Mouse (Mus musculus) limb, embryonic 12.5 days (tissue): ENCODE results near the gene Psma6. TPM values are rescaled to one million over a fixed set of nuclear protein-coding genes. Genes with fewer than 3 reads are reported as not detected.

ENCODE experiments used
- ATAC-seq: fragments of 200-750 bp; cut with Nextera tagmentation; 2 replicates; pipeline ENCODE4 v1.8.0; 2017; ENCODE audit warnings: low read depth, moderate TSS enrichment; ENCODE audit not compliant: insufficient number of reproducible peaks, insufficient read depth, low FRiP score, low TSS enrichment
- H3K27ac ChIP-seq: fragments of 300-500 bp; sonication (generic); 2 replicates; pipeline ENCODE4 v1.5.1; 2016; ENCODE audit warnings: mild to moderate bottlenecking, moderate library complexity
- H3K27me3 ChIP-seq: fragments of 300-500 bp; sonication (generic); 2 replicates; pipeline ENCODE4 v1.6.1; 2016; ENCODE audit warnings: mild to moderate bottlenecking, moderate library complexity
- H3K36me3 ChIP-seq: fragments of 300-500 bp; sonication (generic); 2 replicates; pipeline ENCODE4 v1.6.1; 2016; ENCODE audit warnings: mild to moderate bottlenecking, moderate library complexity
- H3K4me1 ChIP-seq: fragments of 300-500 bp; sonication (generic); replicated peaks from 2 replicates; pipeline ENCODE4 v1.6.1; 2016
- H3K4me2 ChIP-seq: fragments of 300-500 bp; sonication (generic); 2 replicates; pipeline ENCODE4 v1.6.1; 2016; ENCODE audit warnings: mild to moderate bottlenecking, moderate library complexity
- H3K4me3 ChIP-seq: fragments of 300-500 bp; sonication (generic); replicated peaks from 2 replicates; pipeline ENCODE4 v1.5.1; 2016; ENCODE audit warnings: mild to moderate bottlenecking
- H3K9ac ChIP-seq: fragments of 300-500 bp; sonication (generic); replicated peaks from 2 replicates; pipeline ENCODE4 v1.6.1; 2016; ENCODE audit warnings: mild to moderate bottlenecking, moderate library complexity
- H3K9me3 ChIP-seq: fragments of 300-500 bp; sonication (generic); 2 replicates; pipeline ENCODE4 v1.6.1; 2016; ENCODE audit warnings: mild to moderate bottlenecking, moderate library complexity
- WGBS: fragments of 180-500 bp; shearing (Covaris S2); methylation state at CpG from one replicate; pipeline ENCODE4 v1.1.7; 2016; 5-methylcytosine and 5-hydroxymethylcytosine counted together
- polyA plus RNA-seq: library from polyadenylated mRNA; unstranded; fragments of >200 nt; fragmentation: Nextera tagmentation; extraction: Ambion mirVana; gene quantifications from 2 replicates; pipeline ENCODE4 v1.2.1, GENCODE M21; 2016

The Psma6 gene
- polyA plus RNA-seq, 1 experiment from 2014 or later = 458 TPM

DNA sequence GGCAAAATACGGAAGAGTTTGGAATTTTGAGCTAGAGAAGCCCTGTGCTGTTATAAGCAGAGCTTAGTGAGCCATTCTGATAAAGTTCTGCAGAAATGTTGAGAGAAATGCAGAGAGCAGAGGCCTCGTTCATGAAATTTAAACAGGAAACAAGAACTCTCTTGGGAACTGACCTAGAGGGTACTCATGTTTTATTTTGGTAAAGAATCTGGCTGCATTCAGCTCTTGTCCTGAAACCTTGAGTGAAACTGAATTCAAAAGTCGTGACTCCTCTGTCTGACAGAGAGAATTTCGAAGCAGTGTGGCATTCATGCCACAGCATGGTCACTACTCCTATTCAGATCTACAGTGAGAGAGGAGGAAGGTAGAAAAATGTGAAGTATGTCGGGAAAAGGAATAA lies 68.8 kb downstream of the Psma6 start:
- WGBS = 57% methylated on average over 5 of the region's 5 CpGs
- no peak overlapping the region for H3K4me2 ChIP-seq
- H3K9ac ChIP-seq = no peak overlapping the region
- peak overlapping the region; percentile 62 for H3K27ac ChIP-seq
- peaks cover 27% of the 10 kb centered on the region; the same call in 1 of the 2 replicates for H3K4me1 ChIP-seq
- no peaks in the 10 kb centered on the region for H3K9me3 ChIP-seq
- H3K4me3 ChIP-seq = no peak overlapping the region
- H3K36me3 ChIP-seq = no peaks in the 10 kb centered on the region
- no peaks in the 10 kb centered on the region for H3K27me3 ChIP-seq
- no peak for ATAC-seq

DNA sequence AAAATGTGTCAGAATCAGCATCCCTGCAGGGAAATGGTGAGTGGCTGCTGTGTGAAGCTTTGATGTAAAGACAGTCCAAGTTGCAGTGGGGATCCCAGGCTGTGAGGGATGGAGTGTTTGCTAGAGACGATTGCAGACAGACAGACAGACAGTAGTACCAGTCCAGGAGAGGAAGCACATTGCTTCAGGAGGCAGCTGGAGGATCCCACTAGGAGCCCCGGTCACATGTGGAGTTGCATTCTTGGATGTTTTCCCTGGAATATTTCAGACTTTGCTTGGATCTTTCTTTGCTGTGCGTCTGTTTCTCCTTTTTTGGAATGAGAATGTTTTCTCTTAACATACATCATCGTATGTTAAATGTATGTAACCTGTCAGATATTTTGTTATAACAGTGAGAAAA lies 69.9 kb downstream of the Psma6 start:
- no peak overlapping the region for H3K4me3 ChIP-seq
- H3K36me3 ChIP-seq = no peaks in the 10 kb centered on the region
- WGBS = 78% methylated on average over 4 of the region's 4 CpGs
- no peak overlapping the region for H3K27ac ChIP-seq
- H3K27me3 ChIP-seq = no peaks in the 10 kb centered on the region
- H3K9ac ChIP-seq = no peak overlapping the region
- H3K4me1 ChIP-seq = peaks cover 27% of the 10 kb centered on the region; the same call in 1 of the 2 replicates
- no peak for ATAC-seq
- H3K9me3 ChIP-seq = no peaks in the 10 kb centered on the region
- no peak overlapping the region for H3K4me2 ChIP-seq

DNA sequence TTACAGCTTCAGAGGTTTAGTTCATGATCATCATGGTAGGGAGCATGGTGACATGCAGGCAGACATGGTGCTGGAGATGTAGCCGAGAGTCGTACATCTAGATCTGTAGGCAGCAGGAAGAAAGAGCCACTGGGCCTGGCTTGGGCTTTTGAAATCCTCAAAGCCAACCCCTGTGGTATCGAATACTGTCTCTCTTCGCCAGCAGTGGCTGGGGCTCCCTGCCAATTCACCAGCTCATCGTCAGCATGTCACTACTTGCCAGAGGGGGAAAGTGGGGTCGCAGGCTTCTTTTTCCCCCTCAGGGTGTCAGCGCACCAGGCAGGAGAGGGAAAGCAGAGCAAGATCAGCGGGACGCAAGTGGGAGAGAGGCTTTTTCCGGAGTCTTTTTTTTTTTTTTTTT lies 71.2 kb downstream of the Psma6 start:
- Histone ChIP-seq H3K4me2 (no peak overlapping the region), H3K27me3 (no peaks in the 10 kb centered on the region), H3K4me1 (peaks cover 24% of the 10 kb centered on the region; the same call in 1 of the 2 replicates), H3K9me3 (no peaks in the 10 kb centered on the region), H3K9ac (no peak overlapping the region), H3K36me3 (no peaks in the 10 kb centered on the region), H3K27ac (no peak overlapping the region), H3K4me3 (no peak overlapping the region)
- ATAC-seq = no peak
- 82% methylated on average over 10 of the region's 10 CpGs for WGBS

DNA sequence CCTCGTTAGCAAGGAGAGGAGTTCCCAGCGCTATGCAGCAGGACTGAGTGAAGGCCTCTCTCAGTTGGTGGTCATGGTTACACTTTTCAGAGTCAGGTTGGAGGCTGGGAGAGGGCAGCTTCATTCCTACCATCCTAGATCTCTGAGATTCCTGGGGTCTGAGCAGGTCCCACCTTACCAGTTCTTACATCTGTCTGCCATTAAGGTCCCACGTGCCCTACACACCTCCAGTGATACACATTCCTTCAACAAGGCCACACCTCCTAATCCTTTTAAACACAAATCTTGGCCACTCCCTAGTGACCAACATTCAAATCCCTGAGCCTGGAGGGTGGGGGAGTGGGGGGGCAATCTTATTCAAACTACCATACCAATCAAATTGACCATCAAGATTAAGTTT lies 72.1 kb downstream of the Psma6 start:
- Histone ChIP-seq H3K4me2 (no peak overlapping the region), H3K4me1 (peaks cover 24% of the 10 kb centered on the region), H3K9me3 (no peaks in the 10 kb centered on the region), H3K27me3 (no peaks in the 10 kb centered on the region), H3K9ac (no peak overlapping the region), H3K27ac (no peak overlapping the region), H3K36me3 (no peaks in the 10 kb centered on the region), H3K4me3 (no peak overlapping the region)
- 49% methylated on average over 3 of the region's 3 CpGs for WGBS
- ATAC-seq = no peak

DNA sequence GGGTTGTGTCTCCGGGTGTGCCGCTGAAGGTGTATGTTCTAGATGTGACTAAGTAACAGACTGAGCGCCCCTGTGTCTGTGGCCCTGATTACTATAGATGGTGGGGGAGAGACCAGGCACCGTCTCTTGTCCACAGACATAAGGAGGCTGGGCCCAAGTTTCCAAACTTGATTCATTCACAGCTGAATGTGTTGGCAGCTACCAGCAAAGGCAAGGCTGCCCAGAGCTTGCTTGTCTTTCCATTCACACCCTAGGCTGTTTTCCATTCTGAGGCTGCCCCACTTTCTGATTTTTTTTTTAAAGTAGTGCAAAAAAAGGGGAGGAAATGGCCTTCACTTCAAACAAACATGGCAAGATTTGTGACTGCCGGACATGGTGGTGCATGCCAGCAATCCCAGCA lies 72.9 kb downstream of the Psma6 start:
- no peak for ATAC-seq
- no peaks in the 10 kb centered on the region for H3K36me3 ChIP-seq

DNA sequence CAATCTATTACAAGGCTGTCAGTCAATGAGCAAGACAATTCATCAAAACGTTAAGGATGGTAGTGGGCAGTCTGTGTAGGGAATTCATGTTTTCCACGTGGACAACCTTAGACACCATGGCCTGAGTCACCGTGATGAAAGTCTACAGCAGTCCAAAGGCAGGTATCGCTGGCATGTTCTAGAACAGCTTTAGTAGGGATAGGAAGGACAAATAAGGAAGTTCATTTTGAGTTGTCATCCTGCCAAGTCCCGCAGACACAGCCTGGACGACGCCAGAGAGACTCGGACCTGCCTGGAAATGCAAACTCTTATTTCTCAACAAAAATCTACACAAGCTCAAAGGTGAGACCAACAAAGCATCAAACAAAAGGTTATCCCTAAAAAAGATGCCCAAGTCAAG lies 75.7 kb downstream of the Psma6 start:
- Histone ChIP-seq H3K9me3 (no peaks in the 10 kb centered on the region), H3K36me3 (no peaks in the 10 kb centered on the region), H3K9ac (no peak overlapping the region), H3K27me3 (no peaks in the 10 kb centered on the region), H3K4me1 (peaks cover 39% of the 10 kb centered on the region), H3K4me2 (no peak overlapping the region), H3K27ac (no peak overlapping the region), H3K4me3 (no peak overlapping the region)
- 86% methylated on average over 8 of the region's 8 CpGs for WGBS
- no peak for ATAC-seq

More for the DNA sequence above, 72.9 kb downstream of the Psma6 start:
- no peak overlapping the region for H3K4me3 ChIP-seq
- no peaks in the 10 kb centered on the region for H3K9me3 ChIP-seq
- 87% methylated on average over 5 of the region's 5 CpGs for WGBS
- H3K4me1 ChIP-seq = peaks cover 32% of the 10 kb centered on the region
- no peak overlapping the region for H3K4me2 ChIP-seq
- H3K9ac ChIP-seq = no peak overlapping the region
- no peaks in the 10 kb centered on the region for H3K27me3 ChIP-seq
- H3K27ac ChIP-seq = no peak overlapping the region

DNA sequence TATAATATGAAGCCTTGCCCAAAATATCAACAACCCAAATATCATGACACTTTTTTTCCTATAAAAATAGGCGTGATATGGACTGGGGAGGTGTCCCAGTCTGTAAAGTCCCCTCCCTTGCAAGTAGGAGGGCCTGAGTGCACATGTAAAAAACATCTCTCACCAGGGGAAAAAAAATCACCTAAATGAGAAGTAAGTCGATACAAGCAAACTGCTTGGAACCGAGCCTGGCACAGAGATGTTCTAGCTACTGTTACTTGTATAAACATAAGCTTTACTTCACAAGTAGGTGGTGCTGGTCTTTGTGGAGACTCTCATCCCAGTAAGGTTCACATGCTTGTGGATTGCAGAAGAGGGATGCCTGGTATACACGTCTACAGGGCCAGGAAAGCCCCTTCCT lies 76.9 kb downstream of the Psma6 start:
- H3K36me3 ChIP-seq = no peaks in the 10 kb centered on the region
- H3K9me3 ChIP-seq = no peaks in the 10 kb centered on the region
- H3K4me2 ChIP-seq = no peak overlapping the region
- peaks cover 49% of the 10 kb centered on the region for H3K4me1 ChIP-seq
- H3K27ac ChIP-seq = peak overlapping the region; percentile 85
- no peak overlapping the region for H3K4me3 ChIP-seq
- 59% methylated on average over 4 of the region's 4 CpGs for WGBS
- no peaks in the 10 kb centered on the region for H3K27me3 ChIP-seq
- no peak for ATAC-seq
- H3K9ac ChIP-seq = no peak overlapping the region

DNA sequence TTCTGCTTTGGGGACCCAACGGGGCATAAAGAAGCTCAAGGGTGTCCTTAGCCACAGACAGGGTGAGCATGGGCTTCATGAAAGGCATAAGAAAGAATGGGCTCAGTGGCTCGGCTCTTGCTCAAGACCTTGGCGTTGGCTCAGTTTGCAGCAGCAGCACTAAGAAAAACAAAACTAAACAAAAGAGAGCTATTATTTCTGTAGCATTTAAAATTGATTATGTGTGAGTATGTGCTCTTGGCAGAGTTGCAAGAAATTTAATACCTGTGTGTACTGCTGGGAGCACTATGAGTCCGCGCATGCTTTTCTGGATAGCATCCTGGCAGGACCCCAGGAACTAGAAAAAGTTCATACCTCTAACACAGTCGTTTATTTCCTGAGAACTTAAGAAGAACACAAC lies 77.7 kb downstream of the Psma6 start:
- peak; percentile 43; the same call in 1 of the 2 replicates for ATAC-seq

DNA sequence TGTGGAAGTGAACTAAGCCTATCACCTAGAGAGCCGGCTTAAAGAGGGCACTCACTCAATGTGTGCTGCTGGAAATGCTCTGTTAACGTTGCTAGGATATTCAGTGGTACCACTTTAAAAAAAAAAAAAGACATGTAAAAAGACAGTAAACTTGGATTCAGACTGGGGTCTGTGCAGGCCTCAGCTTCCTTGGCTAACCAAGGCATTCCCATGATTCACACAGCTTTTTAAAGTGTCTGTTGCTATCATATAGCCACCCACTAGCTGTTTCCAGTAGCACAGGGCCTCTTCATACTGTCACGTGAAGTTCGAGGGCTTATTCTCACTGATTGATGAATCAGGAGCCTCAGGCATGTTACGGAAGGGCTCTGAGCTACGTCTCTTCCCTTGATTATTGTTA lies 78.4 kb downstream of the Psma6 start:
- H3K4me1 ChIP-seq = peaks cover 45% of the 10 kb centered on the region
- ATAC-seq = no peak
- no peak overlapping the region for H3K9ac ChIP-seq
- no peak overlapping the region for H3K4me2 ChIP-seq
- H3K4me3 ChIP-seq = no peak overlapping the region
- H3K36me3 ChIP-seq = no peaks in the 10 kb centered on the region
- 77% methylated on average over 6 of the region's 6 CpGs for WGBS
- no peaks in the 10 kb centered on the region for H3K9me3 ChIP-seq
- peak overlapping the region; percentile 32; the same call in 1 of the 2 replicates for H3K27ac ChIP-seq
- H3K27me3 ChIP-seq = peaks cover 3% of the 10 kb centered on the region; the same call in 1 of the 2 replicates

More for the DNA sequence above, 77.7 kb downstream of the Psma6 start:
- WGBS = 51% methylated on average over 6 of the region's 6 CpGs
- no peaks in the 10 kb centered on the region for H3K9me3 ChIP-seq
- peak overlapping the region; percentile 85 for H3K27ac ChIP-seq
- no peaks in the 10 kb centered on the region for H3K36me3 ChIP-seq
- no peaks in the 10 kb centered on the region for H3K27me3 ChIP-seq
- H3K9ac ChIP-seq = no peak overlapping the region
- no peak overlapping the region for H3K4me3 ChIP-seq
- peaks cover 45% of the 10 kb centered on the region for H3K4me1 ChIP-seq
- no peak overlapping the region for H3K4me2 ChIP-seq

DNA sequence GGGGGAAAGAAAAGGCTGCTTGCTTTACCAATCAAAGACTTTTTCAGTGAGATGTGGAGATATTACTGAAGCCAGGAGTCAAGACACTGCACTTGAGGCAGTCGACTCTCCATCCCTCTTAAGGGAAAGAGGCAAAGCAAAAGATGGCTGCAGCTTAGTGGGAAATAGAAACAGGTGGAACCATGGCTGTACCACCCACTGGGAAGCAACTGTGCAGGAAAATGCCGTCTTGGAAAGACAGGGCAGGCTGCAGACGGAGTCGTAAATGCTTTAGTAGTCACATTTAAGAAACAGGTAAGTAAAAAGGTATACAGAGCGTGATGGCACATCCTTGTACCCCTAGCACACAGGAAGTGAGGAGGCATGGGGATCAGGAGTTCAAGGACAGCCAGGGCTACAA lies 79.1 kb downstream of the Psma6 start:
- no peak for ATAC-seq
- no peak overlapping the region for H3K9ac ChIP-seq
- H3K4me3 ChIP-seq = no peak overlapping the region
- peaks cover 3% of the 10 kb centered on the region; the same call in 1 of the 2 replicates for H3K27me3 ChIP-seq
- 51% methylated on average over 5 of the region's 5 CpGs for WGBS
- H3K4me1 ChIP-seq = peaks cover 45% of the 10 kb centered on the region
- H3K4me2 ChIP-seq = no peak overlapping the region
- no peaks in the 10 kb centered on the region for H3K9me3 ChIP-seq
- peak overlapping the region; percentile 3 for H3K27ac ChIP-seq
- H3K36me3 ChIP-seq = no peaks in the 10 kb centered on the region

DNA sequence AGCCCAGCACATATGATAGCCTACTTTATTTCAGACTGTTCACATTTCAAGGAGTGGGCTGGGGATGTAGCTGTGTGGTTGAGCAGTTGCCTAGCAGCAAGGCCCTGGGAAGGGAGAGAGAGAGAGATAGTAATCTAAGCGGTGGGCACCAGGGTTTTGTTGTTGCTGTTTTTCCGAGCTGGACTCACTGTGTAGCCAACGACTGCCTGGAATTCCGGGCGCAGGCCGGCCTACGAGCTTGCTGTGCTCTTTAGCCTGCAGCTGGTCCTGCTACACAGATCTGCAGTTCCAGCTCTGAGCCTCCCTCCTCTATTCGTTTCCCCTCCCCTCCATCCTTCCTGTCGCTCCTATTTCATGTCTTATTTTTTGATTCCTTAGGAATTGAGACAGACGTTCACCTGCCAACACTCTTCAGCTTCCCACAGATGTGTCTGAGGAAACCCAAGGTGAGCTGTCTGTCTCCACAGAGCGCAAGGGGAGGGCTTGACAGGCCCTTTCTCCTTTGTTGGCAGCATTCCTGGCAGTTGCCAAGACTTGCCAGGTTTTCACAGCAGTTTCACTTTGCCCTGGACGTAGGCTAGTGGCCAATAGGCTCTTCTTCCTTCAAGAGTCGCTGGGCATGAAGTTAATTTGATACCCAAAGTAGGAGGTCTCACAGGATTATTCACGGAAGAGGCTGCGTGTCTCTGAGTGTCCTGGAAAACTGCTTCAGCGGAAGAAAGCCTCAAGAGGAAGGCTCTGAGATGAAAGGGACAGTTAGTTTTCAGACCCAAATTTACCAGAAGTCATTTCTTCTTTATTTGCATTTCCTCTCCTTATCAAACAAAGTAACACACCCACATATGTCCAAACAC lies 80.2 kb downstream of the Psma6 start:
- peak; percentile 55; the same call in 1 of the 2 replicates for ATAC-seq
- Histone ChIP-seq H3K36me3 (no peaks in the 10 kb centered on the region), H3K4me3 (no peak overlapping the region), H3K9me3 (no peaks in the 10 kb centered on the region), H3K27ac (peak overlapping the region; percentile 75), H3K4me2 (no peak overlapping the region), H3K4me1 (peaks cover 45% of the 10 kb centered on the region), H3K27me3 (peaks cover 3% of the 10 kb centered on the region; the same call in 1 of the 2 replicates), H3K9ac (no peak overlapping the region; the same call in 1 of the 2 replicates)
- 35% methylated on average over 16 of the region's 16 CpGs for WGBS
